Mouse (Mus musculus) limb, embryonic 11.5 days (tissue): ENCODE results near the gene Cluap1. TPM values are rescaled to one million over a fixed set of nuclear protein-coding genes. Genes with fewer than 3 reads are reported as not detected.

Experiments used
- ATAC-seq: fragments of 200-750 bp; cut with Nextera tagmentation; 2 replicates; pipeline ENCODE4 v1.8.0; 2017; ENCODE audit warnings: low read depth; ENCODE audit not compliant: insufficient number of reproducible peaks, low FRiP score, low TSS enrichment
- DNase-seq: peaks from one replicate; pipeline ENCODE4 v3.0.0-alpha.2; 2015; ENCODE audit warnings: low spot score
- H3K27ac ChIP-seq: fragments of 300-500 bp; sonication (generic); replicated peaks from 2 replicates; pipeline ENCODE4 v1.5.1; 2014; ENCODE audit warnings: low read depth, mild to moderate bottlenecking, low read length
- H3K27me3 ChIP-seq: fragments of 300-500 bp; sonication (generic); 2 replicates; pipeline ENCODE4 v1.6.1; 2014; ENCODE audit warnings: mild to moderate bottlenecking, low read length, mixed read lengths; ENCODE audit not compliant: control insufficient read depth, insufficient read depth
- H3K36me3 ChIP-seq: fragments of 300-500 bp; sonication (generic); 2 replicates; pipeline ENCODE4 v1.6.1; 2014; ENCODE audit warnings: mild to moderate bottlenecking, low read length, moderate library complexity, mixed read lengths; ENCODE audit not compliant: control insufficient read depth, insufficient read depth
- H3K4me1 ChIP-seq: fragments of 300-500 bp; sonication (generic); 2 replicates; pipeline ENCODE4 v1.6.1; 2014; ENCODE audit warnings: low read length, mixed read lengths; ENCODE audit not compliant: control insufficient read depth, insufficient read depth
- H3K4me2 ChIP-seq: fragments of 300-500 bp; sonication (generic); 2 replicates; pipeline ENCODE4 v1.6.1; 2014; ENCODE audit warnings: low read depth, mild to moderate bottlenecking, moderate library complexity; ENCODE audit not compliant: severe bottlenecking
- H3K4me3 ChIP-seq: fragments of 300-500 bp; sonication (generic); 2 replicates; pipeline ENCODE4 v1.5.1; 2014; ENCODE audit warnings: low read depth, low read length
- H3K9ac ChIP-seq: fragments of 300-500 bp; sonication (generic); 2 replicates; pipeline ENCODE4 v1.6.1; 2014; ENCODE audit warnings: mild to moderate bottlenecking, low read length
- H3K9me3 ChIP-seq: fragments of 300-500 bp; sonication (generic); 2 replicates; pipeline ENCODE4 v1.6.1; 2016; ENCODE audit warnings: low read length; ENCODE audit not compliant: control insufficient read depth
- WGBS: fragments of 180-500 bp; shearing (Covaris S2); extraction: QIAGEN DNeasy Blood & Tissue Kit; methylation state at CpG from one replicate; pipeline ENCODE4 v1.1.7; 2014; 5-methylcytosine and 5-hydroxymethylcytosine counted together
- polyA plus RNA-seq: library from polyadenylated mRNA; unstranded; fragments of >200 nt; fragmentation: Nextera tagmentation; extraction: Ambion mirVana; gene quantifications from 2 replicates; pipeline ENCODE4 v1.2.1, GENCODE M21; 2014

Gene Cluap1
- polyA plus RNA-seq, 1 experiment from 2014 or later: 24.8 TPM

GRCm38 (mm10) chr16:3923515-3923914 lies 14.9 kb downstream of the Cluap1 start:
- Histone ChIP-seq H3K36me3 (peaks cover 10% of the 10 kb centered on the region), H3K4me2 (no peak overlapping the region), H3K4me1 (no peaks in the 10 kb centered on the region), H3K27me3 (no peaks in the 10 kb centered on the region), H3K9me3 (no peaks in the 10 kb centered on the region), H3K4me3 (no peak overlapping the region), H3K27ac (peak overlapping the region; percentile 45; the same call in 1 of the 2 replicates), H3K9ac (no peak overlapping the region)
- ATAC-seq (no peak), DNase-seq (no peak)
- 86% methylated on average over 3 of the region's 3 CpGs for WGBS

DNA sequence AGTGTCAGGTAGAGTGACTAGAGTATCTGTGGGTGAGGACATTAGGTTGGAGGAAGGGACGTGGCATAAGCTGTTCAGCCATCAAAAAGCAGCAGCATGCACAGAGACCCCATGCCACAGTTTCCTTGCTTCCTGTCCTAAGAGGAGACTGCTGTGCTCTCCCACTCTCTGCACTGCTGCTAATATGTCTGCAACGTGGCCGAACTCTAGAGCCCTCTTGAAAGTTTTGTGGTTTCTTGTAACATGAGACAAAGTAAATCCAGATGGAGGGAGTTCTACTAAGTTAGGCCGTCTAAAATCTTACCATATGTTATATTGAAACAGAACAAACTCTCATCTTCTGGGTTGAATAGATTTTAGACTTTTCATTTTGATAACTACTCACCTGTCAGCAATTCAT lies 15.4 kb downstream of the Cluap1 start:
- 29% methylated on average over 4 of the region's 4 CpGs for WGBS
- no peaks in the 10 kb centered on the region for H3K4me1 ChIP-seq
- peak overlapping the region; percentile 45; the same call in 1 of the 2 replicates for H3K27ac ChIP-seq
- no peak overlapping the region for H3K4me3 ChIP-seq
- H3K9ac ChIP-seq: no peak overlapping the region
- H3K36me3 ChIP-seq: peaks cover 12% of the 10 kb centered on the region
- H3K27me3 ChIP-seq: no peaks in the 10 kb centered on the region
- no peaks in the 10 kb centered on the region for H3K9me3 ChIP-seq
- DNase-seq: peak; percentile 28
- ATAC-seq: peak; percentile 72; the same call in 1 of the 2 replicates
- H3K4me2 ChIP-seq: no peak overlapping the region

- ATAC-seq (no peak), DNase-seq (no peak)
- H3K9ac ChIP-seq: no peak overlapping the region
- H3K4me3 ChIP-seq: no peak overlapping the region
- H3K36me3 ChIP-seq: peaks cover 9% of the 10 kb centered on the region
- H3K4me1 ChIP-seq: no peaks in the 10 kb centered on the region
- H3K27ac ChIP-seq: no peak overlapping the region
- H3K9me3 ChIP-seq: no peaks in the 10 kb centered on the region
- no peaks in the 10 kb centered on the region for H3K27me3 ChIP-seq
- H3K4me2 ChIP-seq: no peak overlapping the region
- 55% methylated on average over 1 of the region's 1 CpGs for WGBS
Measured at GRCm38 (mm10) chr16:3928582-3928981, 20.0 kb downstream of the Cluap1 start.

DNA sequence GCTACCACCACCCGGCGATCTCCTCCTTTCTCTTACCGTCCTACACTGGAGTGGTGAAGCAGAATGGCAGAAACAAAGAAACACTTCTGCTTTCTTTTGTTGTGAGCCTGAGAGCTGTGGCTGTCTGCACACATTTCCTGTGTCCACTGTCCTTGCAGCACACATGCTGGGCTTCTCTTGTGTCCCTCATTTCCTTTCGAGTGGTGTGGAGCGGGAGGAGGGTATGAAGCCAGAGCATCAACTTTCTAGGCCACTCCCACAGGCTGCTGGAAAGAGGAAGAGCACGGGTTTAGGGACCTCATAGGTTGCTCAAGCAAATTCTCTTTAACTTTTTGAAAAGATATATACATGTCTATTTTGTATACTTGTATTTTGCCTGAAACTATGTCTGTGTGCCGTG lies 20.6 kb downstream of the Cluap1 start:
- no peaks in the 10 kb centered on the region for H3K27me3 ChIP-seq
- H3K4me3 ChIP-seq: no peak overlapping the region
- H3K9ac ChIP-seq: no peak overlapping the region
- H3K36me3 ChIP-seq: peaks cover 6% of the 10 kb centered on the region; the same call in 1 of the 2 replicates
- DNase-seq (no peak), ATAC-seq (no peak)
- H3K4me1 ChIP-seq: no peaks in the 10 kb centered on the region
- no peaks in the 10 kb centered on the region for H3K9me3 ChIP-seq
- no peak overlapping the region for H3K27ac ChIP-seq
- WGBS: 85% methylated on average over 7 of the region's 7 CpGs
- no peak overlapping the region for H3K4me2 ChIP-seq

GRCm38 (mm10) chr16:3933536-3933935 lies 24.9 kb downstream of the Cluap1 start:
- no peak overlapping the region for H3K9ac ChIP-seq
- 0 out of 2 replicates have a peak, but pooled peaks cover 5% of the 10 kb centered on the region for H3K36me3 ChIP-seq
- ATAC-seq: no peak
- WGBS: 90% methylated on average over 6 of the region's 6 CpGs
- DNase-seq: no peak
- H3K27ac ChIP-seq: no peak overlapping the region
- no peak overlapping the region for H3K4me3 ChIP-seq
- H3K4me1 ChIP-seq: no peaks in the 10 kb centered on the region
- no peak overlapping the region for H3K4me2 ChIP-seq
- no peaks in the 10 kb centered on the region for H3K27me3 ChIP-seq
- no peaks in the 10 kb centered on the region for H3K9me3 ChIP-seq

- Histone ChIP-seq H3K4me1 (no peaks in the 10 kb centered on the region), H3K36me3 (0 out of 2 replicates have a peak, but pooled peaks cover 4% of the 10 kb centered on the region), H3K27me3 (no peaks in the 10 kb centered on the region), H3K4me2 (no peak overlapping the region), H3K4me3 (no peak overlapping the region), H3K27ac (no peak overlapping the region), H3K9ac (no peak overlapping the region), H3K9me3 (no peaks in the 10 kb centered on the region)
- DNase-seq (no peak), ATAC-seq (no peak)
- 95% methylated on average over 1 of the region's 1 CpGs for WGBS
Measured at GRCm38 (mm10) chr16:3934091-3934490, 25.5 kb downstream of the Cluap1 start.

DNA sequence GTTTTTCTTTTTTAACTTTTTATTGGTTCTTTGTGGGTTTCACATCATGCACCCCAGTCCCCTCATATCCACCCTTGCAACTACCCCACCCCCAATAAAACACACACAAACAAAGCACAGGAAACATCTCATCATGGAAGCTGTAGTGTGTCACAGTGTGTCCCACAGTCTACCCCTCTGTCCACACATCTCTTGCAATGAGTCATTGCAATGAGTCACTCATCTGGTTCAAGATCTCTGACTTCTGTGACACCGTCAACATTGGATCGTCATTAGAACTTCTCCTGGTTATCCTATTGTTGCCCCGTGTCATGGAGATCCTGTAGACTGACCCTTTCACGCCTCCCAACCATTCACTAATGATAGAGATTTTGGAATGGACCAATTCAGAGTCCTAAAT lies 26.1 kb downstream of the Cluap1 start:
- no peaks in the 10 kb centered on the region for H3K4me1 ChIP-seq
- H3K4me2 ChIP-seq: no peak overlapping the region
- no peak for ATAC-seq
- H3K36me3 ChIP-seq: 0 out of 2 replicates have a peak, but pooled peaks cover 4% of the 10 kb centered on the region
- H3K27me3 ChIP-seq: no peaks in the 10 kb centered on the region
- H3K9me3 ChIP-seq: no peaks in the 10 kb centered on the region
- WGBS: 87% methylated on average over 4 of the region's 4 CpGs
- no peak overlapping the region for H3K9ac ChIP-seq
- no peak overlapping the region for H3K4me3 ChIP-seq
- H3K27ac ChIP-seq: no peak overlapping the region
- DNase-seq: no peak

DNA sequence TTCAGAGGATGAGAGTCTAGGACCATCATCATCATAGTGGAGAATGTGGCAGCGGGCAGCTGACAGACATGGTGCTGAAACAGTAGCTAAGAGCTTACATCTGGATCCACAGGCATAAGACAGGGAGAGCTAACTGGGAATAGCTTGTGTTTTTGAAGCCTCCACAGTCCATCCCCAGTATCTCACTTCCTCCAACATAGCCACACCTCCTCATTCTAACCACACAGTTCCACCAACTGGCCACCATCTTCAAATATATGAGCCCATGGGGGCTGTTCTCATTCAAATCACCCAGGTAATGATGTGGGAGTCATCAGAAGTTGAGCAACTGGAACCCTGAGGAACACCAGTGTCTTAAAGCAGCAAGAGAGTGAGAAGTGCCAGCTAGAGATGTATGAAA lies 42.5 kb downstream of the Cluap1 start:
- WGBS: 78% methylated on average over 1 of the region's 1 CpGs
- H3K27me3 ChIP-seq: no peaks in the 10 kb centered on the region

DNA sequence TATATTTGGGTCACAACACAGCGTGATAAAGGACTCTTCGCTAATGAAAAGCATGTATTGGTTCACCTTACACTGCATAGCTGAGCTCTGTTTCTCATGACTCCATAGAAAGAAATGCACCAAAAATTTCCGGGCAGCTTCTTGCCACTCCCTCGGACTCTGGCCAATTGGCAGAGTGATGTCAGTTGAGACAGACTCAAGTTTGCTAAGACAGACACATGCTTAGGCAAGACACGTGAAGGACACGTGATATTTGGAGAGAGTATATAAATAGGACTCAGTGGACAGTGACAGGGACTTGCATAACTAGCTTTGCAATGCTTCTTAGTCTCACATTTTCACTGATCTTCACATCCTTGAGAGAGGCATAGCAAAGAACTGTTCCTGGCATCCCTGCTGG lies 47.8 kb downstream of the Cluap1 start:
- Histone ChIP-seq H3K36me3 (no peaks in the 10 kb centered on the region), H3K4me1 (no peaks in the 10 kb centered on the region), H3K27ac (no peak overlapping the region), H3K4me3 (no peak overlapping the region), H3K9ac (no peak overlapping the region), H3K27me3 (no peaks in the 10 kb centered on the region), H3K9me3 (no peaks in the 10 kb centered on the region), H3K4me2 (no peak overlapping the region)
- DNase-seq (no peak), ATAC-seq (no peak)
- WGBS: 81% methylated on average over 6 of the region's 6 CpGs

More for the DNA sequence above, 42.5 kb downstream of the Cluap1 start:
- no peaks in the 10 kb centered on the region for H3K9me3 ChIP-seq
- DNase-seq: no peak
- no peak overlapping the region for H3K9ac ChIP-seq
- H3K36me3 ChIP-seq: no peaks in the 10 kb centered on the region
- no peaks in the 10 kb centered on the region for H3K4me1 ChIP-seq
- no peak overlapping the region for H3K4me3 ChIP-seq
- no peak overlapping the region for H3K4me2 ChIP-seq
- no peak overlapping the region for H3K27ac ChIP-seq
- ATAC-seq: no peak
